Mouse (Mus musculus) retina, postnatal 7 days (tissue): Measurements from ENCODE around the gene Crls1.

Source experiments
- DNase-seq: peaks from one replicate; pipeline ENCODE4 v3.0.0-alpha.2; 2012; ENCODE audit warnings: low read depth, low spot score

Crls1 gene

DNA sequence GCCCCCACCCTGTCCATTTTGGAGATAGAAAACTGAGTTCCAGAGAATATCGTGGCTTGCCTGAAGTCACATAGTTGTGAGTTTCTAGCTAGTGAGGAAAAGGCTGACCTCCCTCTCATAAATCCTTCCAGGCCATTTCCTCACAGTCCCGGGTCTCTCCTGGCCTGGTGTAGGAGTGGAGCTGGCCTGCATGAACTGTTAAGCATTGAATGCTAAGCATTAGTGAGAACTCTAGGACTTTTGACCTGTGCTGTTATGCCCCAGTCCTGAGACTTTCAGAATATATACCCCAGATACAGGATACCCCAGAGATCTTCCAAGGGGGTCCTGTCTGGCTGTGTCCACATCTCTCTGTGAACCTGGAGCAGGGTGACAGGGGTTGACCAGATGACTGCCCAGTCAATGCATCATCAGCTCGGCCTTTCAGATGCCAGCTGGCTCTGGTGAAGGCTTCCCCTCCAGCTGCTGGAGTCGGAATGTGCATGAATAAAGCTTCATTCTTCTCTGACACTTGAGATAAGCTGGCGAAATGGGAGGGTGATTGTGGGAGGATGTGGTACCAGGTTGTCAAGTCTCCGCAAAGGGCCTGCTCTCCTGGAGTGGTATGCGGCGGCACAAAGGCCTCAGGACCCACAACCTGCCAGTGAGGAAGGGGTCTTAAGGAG lies 38.0 kb downstream of the Crls1 start:
- DNase-seq, result no peak

DNA sequence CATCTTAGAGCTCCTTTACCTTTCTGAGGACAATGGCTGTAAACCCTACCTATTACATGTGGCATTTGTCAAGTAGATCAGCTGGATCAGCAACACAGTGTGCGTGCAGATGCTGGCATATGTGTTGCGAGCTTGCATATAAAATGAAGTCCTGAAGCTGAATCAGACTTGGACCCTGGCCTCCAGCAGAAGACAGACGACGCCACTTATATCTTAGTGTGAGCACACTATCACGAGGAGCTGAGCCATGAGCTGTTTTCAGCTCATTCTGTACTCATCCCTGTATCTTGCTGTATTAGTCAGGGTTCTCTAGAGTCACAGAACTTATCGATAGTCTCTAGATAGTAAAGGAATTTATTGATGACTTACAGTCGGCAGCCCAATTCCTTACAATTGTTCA lies 38.8 kb downstream of the Crls1 start:
- no peak for DNase-seq

- DNase-seq, result no peak
Measured at GRCm38 (mm10) chr2:132893826-132894225, 47.4 kb downstream of the Crls1 start.

- DNase-seq, result no peak
Measured at GRCm38 (mm10) chr2:132898211-132898610, 51.7 kb downstream of the Crls1 start.

DNA sequence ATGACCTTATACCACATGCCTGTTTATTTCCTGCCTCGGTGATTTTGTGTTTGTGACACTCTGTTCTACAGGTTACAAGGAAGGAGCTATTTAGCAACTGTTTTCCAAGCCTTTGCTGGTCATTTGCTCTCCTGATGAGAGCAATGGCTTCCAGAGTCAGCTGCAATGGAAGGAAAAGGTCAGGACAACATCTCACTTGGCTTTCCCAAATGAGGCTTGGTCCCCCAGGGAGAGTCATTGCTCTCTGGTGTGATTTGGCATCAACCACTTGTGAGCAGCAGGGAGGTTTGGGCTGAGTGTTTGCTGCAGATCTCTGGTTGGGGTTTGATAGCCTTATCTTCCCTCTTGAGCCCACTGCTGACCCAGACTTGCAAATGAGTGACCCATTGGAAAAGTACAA lies 54.1 kb downstream of the Crls1 start:
- no peak for DNase-seq

DNA sequence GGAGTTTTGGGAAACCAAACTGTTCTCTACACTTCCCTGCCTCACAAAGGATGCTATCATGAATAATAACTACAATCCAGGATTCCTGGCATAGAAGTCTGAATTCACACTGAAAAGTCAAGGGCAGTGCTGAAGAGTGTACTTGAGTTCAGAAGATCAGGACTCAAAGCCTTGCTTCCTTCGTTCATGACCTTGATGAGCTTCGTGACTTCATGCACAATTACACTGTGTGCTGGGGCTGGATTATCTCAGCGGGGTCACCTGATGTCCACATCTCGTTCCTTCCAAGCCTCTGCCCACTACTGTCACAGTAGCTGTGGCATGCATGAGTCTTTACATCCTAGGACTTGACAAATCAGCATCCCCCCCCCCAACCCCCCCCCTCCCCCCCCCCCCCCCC lies 55.2 kb downstream of the Crls1 start:
- no peak for DNase-seq

DNA sequence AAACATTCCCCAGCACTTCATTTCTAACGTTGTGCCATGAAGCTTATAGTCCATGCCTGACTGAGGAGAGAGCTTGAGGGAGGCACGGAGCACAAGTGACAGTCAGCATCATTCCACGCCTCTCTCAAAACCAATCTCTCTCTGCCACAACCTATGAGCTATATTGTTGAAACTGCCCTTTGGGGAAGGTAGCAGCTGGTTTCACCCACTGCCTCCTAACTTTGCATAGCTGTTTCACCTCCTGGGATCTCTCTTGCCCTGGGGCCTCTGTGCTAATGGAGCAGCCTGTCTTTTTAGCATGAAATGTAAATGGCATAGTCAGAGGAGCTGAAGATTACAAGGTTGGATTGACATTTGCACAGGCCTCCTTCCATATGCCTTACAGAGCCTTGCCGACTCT lies 55.6 kb downstream of the Crls1 start:
- no peak for DNase-seq

GRCm38 (mm10) chr2:132903498-132903897 lies 57.0 kb downstream of the Crls1 start:
- DNase-seq, result peak; percentile 56

DNA sequence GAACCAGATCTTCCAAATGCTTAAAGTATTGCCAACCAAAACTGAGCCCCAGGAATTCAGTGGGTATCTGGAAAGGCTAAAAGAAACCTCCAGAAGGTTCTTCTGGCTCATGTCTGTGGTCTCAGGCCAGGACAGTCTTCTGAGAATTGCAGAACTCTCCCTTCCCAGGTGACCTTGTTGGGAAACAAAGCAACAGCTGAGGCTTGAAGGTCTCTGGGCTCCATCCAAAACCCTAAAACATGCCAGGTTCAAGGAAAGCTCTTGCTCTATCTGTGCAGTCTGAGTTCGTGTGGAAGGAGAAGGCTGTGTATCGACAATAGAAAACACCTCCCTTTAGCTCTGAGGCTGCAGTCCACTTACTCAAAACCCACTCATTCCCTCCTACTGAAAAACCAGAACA lies 58.5 kb downstream of the Crls1 start:
- DNase-seq, result no peak

DNA sequence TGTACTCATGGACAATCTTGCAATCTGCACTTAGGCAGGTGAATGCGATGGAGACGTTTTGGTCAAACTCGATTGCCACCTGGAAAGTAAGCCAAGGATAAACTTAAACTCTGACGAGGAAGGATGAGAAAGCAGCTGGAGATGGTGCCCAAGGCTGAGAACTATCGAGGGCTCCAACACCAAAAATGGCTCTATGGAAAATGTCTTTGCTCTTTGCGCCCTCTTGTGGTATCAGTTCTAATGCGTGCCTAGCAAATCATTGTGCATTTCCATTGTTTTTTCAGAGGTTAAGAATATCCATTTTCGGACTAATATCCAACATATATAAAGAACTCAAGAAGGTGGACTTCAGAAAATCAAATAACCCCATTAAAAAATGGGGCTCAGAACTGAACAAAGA lies 60.3 kb downstream of the Crls1 start:
- DNase-seq, result peak; percentile 36

DNA sequence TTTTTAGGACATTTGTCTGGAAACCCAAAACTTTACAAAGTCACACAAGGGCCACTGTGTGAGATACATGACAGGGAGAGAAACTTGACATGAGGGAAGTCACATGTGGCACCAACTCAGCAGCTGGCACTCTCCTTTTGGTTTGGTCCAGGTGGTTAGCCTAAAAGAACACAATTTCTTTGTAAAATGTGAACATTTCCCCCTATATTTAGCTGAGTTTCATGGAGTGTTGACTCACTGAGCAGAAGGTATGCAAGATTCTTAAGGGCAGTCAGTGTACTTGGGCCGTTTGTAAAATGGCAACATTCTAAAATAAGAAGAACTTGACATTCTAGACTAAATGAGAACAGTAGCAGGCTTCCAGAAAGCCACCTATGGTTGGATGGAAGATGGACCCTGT lies 68.3 kb downstream of the Crls1 start:
- no peak for DNase-seq
